Mouse (Mus musculus): ENCODE data around the gene Wdr31.

GRCm38 (mm10) chr4:62514995-62515394, 44.3 kb upstream of the Wdr31 start:
- TF ChIP-seq CTCF (IDR thresholded peaks at IDR 0.05; ENCODE audit: control insufficient read depth, insufficient read depth, low read length) = no peak
- no peak for TF ChIP-seq POLR2A (IDR thresholded peaks at IDR 0.05; ENCODE audit: borderline replicate concordance, control insufficient read depth, low read depth, low read length)
